Mouse (Mus musculus) cerebellum, postnatal 4 days (tissue): ENCODE data around the gene Cdk2ap2.
"Not testable (repeated sequence)": the region's sequence is repeated elsewhere in the genome, so short reads cannot be mapped to it uniquely, and the experiment has no call there.

Experiments
- DNase-seq, 2 experiments: peaks; one replicate each; pipeline ENCODE4 v3.0.0; 2022; ENCODE audit warnings: low spot score in 2 of 2, mixed read lengths in 1 of 2

Gene Cdk2ap2

GRCm38 (mm10) chr19:4066877-4067276, 30.1 kb upstream of the Cdk2ap2 start:
- no peak for DNase-seq

DNA sequence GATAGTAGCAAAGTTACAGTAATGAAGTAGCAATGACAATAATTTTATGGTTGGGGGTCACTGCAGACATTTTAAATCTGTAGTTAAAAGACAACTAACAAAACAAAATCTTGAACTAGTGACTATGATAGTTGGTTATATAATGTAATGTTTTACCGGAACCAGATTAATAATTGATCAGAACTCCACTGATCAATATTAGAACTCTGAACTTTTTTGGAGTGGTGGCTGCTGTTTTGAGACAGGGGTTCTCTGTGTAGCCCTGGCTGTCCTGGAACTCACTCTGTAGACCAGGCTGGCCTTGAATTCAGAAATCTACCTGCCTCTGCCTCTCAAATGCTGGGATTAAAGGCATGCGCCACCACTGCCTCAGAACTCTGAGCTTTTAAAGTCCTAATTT, 28.7 kb upstream of the Cdk2ap2 start:
- DNase-seq = not testable (repeated sequence)

DNA sequence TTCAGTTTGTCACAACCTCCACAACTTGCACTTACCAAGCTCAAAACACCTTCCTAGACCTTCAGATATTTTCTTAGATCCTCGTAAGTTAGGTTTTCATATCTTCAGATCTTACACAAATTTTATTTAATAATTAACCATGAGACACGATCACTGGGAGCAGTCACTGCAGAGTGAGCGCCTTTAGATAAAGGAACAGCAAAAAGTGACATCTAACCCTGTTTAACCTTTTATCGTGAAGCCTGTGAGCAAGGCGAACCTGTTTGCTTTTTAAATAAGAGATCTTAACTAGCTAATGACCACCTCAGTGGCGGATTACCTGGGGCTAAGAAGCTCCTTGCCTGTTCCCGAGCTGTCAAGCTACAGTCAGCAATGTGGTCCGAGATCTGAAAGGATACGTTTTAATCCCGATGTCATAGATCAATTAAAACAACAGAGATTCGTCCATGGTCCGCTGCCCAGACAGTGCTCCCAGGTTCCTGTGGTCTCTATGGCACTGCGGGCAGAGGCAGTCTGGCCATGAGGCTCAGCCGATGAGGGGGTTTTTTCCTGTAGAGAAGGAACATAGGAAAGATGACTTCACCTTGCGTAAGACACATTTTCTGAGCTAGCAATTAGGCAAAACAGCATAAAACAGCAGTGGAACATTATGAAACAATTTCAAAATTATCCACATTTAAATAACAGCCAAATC, 28.1 kb upstream of the Cdk2ap2 start:
- no peak for DNase-seq

DNA sequence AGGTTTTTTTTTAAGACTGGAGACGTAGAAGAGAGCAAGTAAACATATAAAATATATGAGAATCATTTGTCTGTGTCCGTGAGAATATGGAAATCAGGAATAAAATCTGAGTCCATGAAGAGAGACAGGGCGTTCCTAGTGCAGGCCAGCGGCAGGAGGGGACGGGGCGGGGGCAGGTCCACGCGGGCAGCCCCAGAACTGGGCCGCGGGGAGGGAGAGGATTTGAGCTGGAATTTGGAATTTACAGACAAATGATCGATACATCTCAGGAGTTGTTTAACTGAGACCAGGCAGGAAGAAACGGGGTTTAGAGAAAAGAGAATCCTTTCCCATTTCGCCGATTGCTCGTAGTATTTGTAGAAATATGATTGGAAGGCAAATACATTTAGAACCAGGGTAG, 26.7 kb upstream of the Cdk2ap2 start:
- no peak for DNase-seq

DNA sequence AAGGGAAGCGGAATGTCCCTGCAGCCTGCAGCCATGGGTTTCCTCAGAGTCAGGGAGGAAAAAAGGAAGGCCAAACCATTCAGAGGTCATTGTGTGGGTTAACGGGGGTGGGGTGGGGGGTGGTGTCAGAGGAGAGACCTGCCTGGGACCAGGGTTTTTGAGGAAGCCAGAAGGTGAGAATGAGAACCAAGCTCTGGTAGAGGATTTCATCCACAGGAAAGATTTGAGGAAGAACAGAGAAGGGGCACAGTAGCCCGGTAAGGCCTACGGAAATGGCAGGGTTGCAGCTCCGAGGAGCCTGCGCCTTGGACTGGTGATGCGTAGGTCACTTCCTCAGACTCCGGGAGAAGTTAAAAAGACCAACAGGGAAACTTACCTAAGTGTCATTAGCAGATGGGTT, 26.2 kb upstream of the Cdk2ap2 start:
- DNase-seq = no peak

- DNase-seq = no peak
Observed at GRCm38 (mm10) chr19:4071406-4071805, 25.6 kb upstream of the Cdk2ap2 start.

GRCm38 (mm10) chr19:4072706-4073424, 24.1 kb upstream of the Cdk2ap2 start:
- DNase-seq = no peak

GRCm38 (mm10) chr19:4075531-4075930, 21.5 kb upstream of the Cdk2ap2 start:
- no peak for DNase-seq

DNA sequence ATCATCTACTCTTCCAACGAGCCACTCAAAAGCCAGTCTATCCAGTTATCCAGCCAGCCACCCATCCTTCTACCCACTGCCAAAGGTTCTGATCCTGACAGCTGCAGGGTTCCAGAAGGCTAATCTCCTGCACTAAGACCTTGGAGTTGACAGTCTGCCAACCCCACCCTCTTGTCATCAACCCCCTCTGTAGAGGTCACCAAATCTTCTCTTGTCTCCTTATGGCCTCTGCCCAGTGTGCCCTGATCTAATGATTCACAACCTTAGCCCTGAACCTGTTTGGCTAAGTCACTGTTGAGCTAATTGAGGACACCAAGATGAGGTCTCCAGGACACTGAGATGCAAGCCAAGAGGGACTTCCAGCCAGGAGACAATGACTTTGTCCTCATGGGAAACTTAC, 17.4 kb upstream of the Cdk2ap2 start:
- DNase-seq = no peak

GRCm38 (mm10) chr19:4080511-4081009, 16.4 kb upstream of the Cdk2ap2 start:
- no peak for DNase-seq

- peak in 1 of 2 experiments; percentile 8 for DNase-seq
Observed at GRCm38 (mm10) chr19:4081394-4081793, 15.6 kb upstream of the Cdk2ap2 start, which contains the start of gene Cabp2. Cabp2 (plus strand) TSS chr19:4081578.

- DNase-seq = peak in 1 of 2 experiments; percentile 14
Observed at GRCm38 (mm10) chr19:4082219-4082965, 14.6 kb upstream of the Cdk2ap2 start.

DNA sequence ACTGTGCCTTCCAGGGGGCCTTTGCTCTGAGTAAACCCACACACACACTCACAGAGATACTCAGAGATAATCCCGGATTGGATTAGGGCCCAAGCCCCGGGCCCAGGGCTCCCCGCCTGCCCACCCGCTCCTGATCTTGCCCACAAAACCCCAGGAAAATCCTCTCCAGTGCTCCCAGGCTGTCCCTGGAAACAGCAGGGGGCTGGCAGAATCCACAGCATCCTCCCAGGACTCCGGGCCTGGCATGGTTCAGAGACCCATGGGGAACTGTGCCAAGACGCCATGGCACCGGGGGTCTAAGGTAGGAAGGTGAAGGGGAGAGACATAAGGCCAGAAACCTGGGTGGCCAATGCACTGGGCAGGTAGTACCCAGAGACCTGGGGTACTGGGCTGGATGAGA, 13.7 kb upstream of the Cdk2ap2 start:
- DNase-seq = peak in 1 of 2 experiments; percentile 17

- peak in 1 of 2 experiments; percentile 14 for DNase-seq
Observed at GRCm38 (mm10) chr19:4083826-4084225, 13.2 kb upstream of the Cdk2ap2 start.

DNA sequence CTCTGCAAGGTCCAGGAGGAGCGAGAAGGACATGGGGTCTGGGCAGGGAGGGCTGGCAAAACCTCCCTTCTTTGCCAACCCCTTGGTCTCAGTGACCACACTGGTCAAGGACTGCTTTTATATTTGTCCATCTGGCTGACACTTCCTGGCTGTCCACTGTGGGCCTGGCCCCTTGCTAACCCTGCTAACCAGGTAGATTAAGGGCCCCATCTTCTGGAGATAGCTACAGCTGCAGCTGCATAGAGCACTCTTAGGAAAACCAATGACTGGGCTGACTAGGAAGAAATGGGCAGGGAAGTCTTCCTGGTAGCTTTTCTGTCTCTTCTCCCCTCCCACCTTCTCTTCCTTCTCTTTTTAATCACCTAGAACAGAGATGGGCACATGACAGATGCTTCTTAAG, 12.0 kb upstream of the Cdk2ap2 start:
- peak in 1 of 2 experiments; percentile 6 for DNase-seq

DNA sequence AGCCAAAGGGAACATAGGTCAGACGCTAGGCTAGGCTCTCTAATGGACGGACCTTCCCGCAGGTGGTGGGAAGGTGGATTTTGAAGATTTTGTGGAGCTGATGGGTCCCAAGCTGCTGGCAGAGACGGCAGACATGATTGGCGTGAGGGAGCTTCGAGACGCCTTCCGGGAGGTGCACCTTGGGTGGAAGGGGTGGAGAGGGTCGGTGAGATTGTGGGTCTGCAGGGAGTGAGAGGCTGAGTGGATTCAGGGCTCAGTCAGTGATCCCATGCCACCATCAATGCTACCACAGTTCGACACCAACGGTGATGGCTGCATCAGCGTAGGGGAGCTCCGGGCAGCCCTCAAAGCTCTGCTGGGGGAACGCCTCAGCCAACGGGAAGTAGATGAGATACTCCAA, 10.8 kb upstream of the Cdk2ap2 start:
- DNase-seq = peak in 1 of 2 experiments; percentile 17

DNA sequence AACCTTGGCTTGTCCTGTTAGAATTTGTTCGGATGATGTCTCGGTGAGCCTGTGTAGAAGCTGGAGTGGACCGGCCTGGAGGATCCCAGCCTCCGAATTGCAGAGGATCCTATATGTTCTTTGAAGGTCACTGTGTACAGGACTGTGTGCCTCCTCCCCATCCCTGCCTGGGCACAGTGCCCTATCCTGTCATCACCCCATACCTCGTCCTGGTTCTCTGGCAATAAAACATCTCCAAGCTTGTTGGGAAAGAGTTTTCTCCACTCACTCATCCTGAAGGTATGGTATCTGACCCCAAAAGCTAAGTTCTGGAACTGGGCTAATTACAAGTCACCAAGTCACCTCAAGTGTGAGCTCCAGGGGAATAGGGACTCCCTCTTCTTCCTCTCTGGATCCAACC, 9.9 kb upstream of the Cdk2ap2 start:
- peak in 1 of 2 experiments; percentile 12 for DNase-seq

GRCm38 (mm10) chr19:4088146-4088545, 8.8 kb upstream of the Cdk2ap2 start:
- DNase-seq = peak in 1 of 2 experiments; percentile 14

GRCm38 (mm10) chr19:4089128-4089527, 7.9 kb upstream of the Cdk2ap2 start:
- DNase-seq = no peak

GRCm38 (mm10) chr19:4090446-4090845, 6.5 kb upstream of the Cdk2ap2 start:
- DNase-seq = no peak

DNA sequence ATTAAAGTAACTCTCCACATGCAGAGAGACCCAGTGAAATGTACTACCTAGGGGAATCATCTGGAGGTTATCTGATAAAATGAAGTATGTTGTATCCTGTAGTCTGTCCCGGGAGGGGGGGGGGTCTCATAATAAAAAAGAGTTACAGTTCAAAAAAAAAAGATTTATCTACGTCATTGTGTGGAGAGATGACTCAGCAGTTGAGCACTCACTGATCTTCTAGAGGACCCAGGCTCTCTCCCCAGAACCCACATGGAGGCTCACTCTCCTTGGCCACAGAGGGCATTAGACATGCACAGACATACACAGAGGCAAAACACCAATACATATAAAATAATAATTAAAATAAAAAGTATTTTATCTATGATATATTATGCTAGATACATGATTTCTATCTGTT, 5.6 kb upstream of the Cdk2ap2 start:
- DNase-seq = no peak

GRCm38 (mm10) chr19:4092750-4093149, 4.2 kb upstream of the Cdk2ap2 start:
- DNase-seq = no peak
